Mouse (Mus musculus) cortical plate, adult 2 months (tissue): Measurements from ENCODE around the gene Mymx.

Source experiments
- CTCF ChIP-seq: fragments of 200-500 bp; IDR thresholded peaks from 2 replicates; pipeline ENCODE4 v1.5.1; 2011; ENCODE audit warnings: mild to moderate bottlenecking, control low read depth, low read length; ENCODE audit not compliant: insufficient read depth; ENCODE audit errors: extremely low read depth
- POLR2A ChIP-seq: fragments of 200-500 bp; IDR thresholded peaks from 2 replicates; pipeline ENCODE4 v1.6.1; 2011; ENCODE audit warnings: mild to moderate bottlenecking, low read length, control low read depth; ENCODE audit not compliant: insufficient read depth; ENCODE audit errors: extremely low read depth

DNA sequence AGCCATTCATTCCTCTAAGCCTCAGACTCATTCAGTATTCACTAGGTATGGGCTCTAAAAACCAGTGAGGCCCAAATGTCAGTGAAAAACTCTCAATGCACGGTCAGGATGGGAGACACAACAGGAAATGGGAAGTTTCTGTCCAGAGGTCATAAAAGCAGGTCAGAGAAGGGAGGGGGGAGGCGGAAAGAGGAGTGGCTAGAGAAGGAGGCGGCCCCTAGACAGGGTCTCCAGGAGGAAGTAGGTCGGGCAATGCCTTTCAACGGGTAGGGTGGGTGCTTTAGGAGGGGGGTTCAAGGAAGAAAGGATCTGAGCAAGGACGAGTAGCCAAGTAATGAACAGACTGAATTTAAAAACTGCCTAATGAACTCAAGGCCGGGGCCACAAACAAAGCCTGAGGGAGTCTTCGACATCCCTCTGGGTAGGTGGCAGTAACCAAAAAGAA is 17.1 kb upstream of the Mymx start:
- TF ChIP-seq POLR2A (no peak), CTCF (no peak)
